Mouse (Mus musculus) monocyte, adult 5-6 weeks (primary cell): Measurements from ENCODE around the gene F3. TPM values are rescaled to one million over a fixed set of nuclear protein-coding genes. Genes with fewer than 3 reads are reported as not detected.
A peak's percentile ranks its signal among the peaks of the same experiment; 100 is the strongest.

Source experiments
- ATAC-seq: fragments of 153-309, 156-312 bp; replicated peaks from 2 replicates; pipeline ENCODE4 v1.8.0; 2017; ENCODE audit warnings: mild to moderate bottlenecking; ENCODE audit not compliant: low TSS enrichment, insufficient number of reproducible peaks, severe bottlenecking, poor library complexity, low FRiP score
- total RNA-seq: library from RNA; stranded (forward); fragments of 200-1000, 200-491, 200-594 nt; gene quantifications from 3 replicates; pipeline ENCODE4 v1.2.3, GENCODE M21; 2017

Gene F3
- not detected in 3 replicates for total RNA-seq

DNA sequence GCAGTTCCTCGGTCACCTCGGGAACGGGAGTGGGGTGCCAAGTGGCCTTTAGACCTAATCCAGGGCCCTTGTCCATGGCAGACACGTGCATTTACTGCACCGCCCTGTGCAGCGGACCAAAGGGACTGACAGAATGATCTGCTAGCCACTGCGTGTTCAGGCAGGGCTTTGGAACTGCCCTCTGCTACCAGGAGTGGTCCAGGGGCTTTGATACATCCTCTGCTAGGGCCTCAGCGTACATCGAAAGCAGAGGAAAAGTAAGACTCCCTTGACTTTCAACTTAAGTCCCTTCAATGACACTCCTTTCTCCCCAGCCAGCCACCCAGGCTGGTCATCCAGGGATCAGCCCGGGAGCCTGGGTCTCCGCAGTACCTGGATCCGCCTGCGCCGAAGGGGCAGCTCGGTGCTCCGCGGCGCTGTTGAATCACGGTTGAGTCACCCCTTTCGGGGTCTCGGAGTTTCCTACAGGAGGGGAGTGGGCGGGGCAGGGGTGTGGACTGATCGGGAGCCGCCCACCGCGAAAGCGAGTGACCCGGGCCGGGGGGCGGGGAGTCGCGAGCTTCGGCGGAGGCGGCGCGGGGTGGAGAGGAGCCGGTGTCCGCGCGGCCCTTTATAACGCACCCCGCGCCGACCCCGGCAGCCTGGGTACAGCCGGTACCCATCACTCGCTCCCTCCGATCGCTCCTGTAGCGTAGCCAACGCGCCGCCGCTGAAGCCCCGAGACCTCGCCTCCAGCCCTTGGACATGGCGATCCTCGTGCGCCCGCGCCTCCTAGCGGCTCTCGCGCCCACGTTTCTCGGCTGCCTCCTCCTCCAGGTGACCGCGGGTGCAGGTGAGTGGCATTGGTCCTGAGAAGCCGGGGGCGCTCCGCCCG, at the start of gene F3:
Gene F3, plus strand, starts transcription at position 567 of the 874 bp plus-strand sequence.
- ATAC-seq, result 0 out of 2 replicates have a peak, but pooled peaks have one; percentile 10

- ATAC-seq, result no peak
Observed at GRCm38 (mm10) chr3:121678935-121679334, 44.4 kb upstream of the F3 start.

DNA sequence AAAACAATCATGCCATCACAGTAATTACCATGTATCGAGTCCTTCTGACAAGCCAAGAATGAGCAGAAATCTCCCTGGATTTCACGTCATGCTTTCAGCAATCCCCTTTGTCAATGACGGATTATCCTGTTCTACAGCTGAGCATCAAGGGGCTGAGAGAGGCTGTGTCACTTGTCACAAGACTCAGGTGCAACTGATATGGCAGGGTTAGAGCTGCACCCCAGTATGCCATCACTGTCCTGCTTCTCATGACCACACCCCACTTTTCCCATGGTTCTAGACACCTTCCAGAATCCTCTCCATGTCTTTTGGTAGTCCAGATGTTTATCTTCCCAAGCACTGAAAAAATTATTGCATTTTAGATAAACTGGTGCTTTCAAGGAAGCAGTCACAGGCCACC, 43.9 kb upstream of the F3 start:
- no peak for ATAC-seq

GRCm38 (mm10) chr3:121680187-121680586, 43.1 kb upstream of the F3 start:
- ATAC-seq, result no peak

GRCm38 (mm10) chr3:121682439-121683411, 40.6 kb upstream of the F3 start:
- ATAC-seq, result no peak

GRCm38 (mm10) chr3:121684552-121684951, 38.8 kb upstream of the F3 start:
- ATAC-seq, result no peak

- ATAC-seq, result no peak
Observed at GRCm38 (mm10) chr3:121684963-121685362, 38.4 kb upstream of the F3 start.

DNA sequence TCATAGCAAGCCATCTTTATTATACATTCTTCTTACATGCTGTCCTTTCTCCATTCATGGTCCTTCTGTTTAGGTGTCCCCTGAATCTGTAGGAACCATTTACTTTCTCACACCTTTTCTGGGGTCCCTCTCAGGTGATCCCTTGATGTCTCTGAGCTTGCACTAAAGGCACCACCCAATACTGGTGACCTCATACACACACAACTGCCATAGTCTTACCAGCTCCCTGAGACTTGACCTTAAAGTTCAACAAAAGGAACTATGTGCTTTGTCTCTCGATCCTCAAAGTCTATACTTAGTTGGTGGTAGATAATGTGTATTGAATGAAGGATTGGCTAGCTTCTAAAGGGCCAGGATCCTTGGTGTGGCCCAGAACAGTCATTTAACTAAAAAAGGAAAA, 37.4 kb upstream of the F3 start:
- ATAC-seq, result no peak

DNA sequence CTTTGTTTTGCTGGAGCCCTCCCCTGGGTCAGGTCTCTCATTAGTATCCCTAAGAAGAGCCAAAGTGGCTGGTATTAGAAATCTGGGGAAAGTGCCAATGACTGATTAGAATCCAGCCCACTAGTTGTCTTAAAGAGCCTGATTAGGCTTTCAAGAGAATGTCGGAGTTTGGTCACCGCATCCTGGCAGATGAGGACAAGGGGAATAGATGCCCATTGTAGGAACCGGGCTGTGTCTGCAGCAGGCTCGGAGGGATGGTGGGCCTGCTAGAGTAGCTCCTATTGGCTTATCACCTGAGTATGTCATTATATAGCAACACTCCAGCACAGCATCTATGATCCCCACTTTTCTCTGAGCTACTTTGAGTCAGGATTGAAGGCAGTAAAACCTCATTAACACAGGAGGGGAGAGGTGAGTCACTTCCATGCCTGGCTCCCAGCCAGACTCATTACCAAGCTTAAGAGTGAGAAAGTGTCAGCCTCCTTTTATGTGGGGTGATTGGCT, 36.9 kb upstream of the F3 start:
- no peak for ATAC-seq

GRCm38 (mm10) chr3:121687741-121688140, 35.6 kb upstream of the F3 start:
- ATAC-seq, result no peak

DNA sequence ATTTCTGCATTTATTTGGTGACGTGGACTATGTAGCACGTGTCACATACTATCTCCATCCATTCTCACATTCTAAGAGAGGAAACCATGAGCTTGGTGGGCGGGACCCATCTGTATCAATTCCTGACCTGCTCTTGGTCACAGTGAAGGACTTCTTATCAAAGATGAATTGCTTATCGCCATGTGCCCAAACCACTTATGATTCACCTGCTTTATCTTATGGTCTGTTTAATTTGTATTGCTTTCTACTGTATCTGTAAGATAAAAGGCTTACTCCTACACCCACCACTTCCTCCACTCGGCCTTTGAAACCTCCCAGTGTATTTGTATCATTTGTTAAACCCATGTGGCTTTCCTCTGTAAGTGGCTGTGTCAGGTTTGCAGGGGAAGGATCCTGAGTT, 34.3 kb upstream of the F3 start:
- ATAC-seq, result no peak

DNA sequence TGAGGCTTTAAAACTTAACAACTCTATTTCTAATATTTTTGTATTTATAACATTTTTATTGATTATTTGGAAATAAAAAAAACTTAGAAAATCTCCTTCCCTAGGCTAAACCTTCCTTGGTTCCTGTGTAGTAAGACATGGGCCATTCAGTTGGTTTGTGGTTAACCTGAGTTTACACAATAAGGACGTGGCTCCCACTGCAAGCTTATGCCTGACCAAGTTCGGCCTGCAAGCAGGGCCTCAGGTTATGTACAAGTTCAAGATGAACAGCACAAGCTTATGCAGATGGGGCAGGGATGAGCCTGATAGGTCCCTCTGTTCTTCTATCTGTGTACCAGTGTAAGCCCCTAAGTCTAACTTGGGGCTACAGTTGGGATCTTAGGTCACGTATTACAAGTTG, 33.6 kb upstream of the F3 start:
- ATAC-seq, result no peak

- peak; percentile 75 for ATAC-seq
Observed at GRCm38 (mm10) chr3:121693001-121693730, 30.2 kb upstream of the F3 start.

DNA sequence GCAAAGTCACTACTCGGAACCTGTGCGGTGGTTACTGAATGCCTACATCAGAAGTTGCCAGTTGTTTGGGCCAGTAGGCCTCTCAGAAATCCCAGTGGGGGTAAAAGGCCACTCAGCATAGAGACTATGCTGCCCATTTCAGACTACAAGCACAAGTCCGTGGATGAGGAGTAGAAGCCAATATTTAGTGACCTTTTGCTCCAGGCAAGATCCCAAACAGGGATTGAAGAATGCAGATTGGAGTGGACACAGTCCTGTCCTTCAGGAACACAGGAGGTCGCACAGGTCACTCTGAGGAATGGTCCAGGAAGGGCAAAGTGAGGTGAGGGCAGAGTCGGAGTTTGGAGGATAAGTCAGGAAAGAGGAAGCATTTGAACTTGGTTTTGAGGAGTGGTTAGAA, 29.6 kb upstream of the F3 start:
- ATAC-seq, result 0 out of 2 replicates have a peak, but pooled peaks have one; percentile 14

DNA sequence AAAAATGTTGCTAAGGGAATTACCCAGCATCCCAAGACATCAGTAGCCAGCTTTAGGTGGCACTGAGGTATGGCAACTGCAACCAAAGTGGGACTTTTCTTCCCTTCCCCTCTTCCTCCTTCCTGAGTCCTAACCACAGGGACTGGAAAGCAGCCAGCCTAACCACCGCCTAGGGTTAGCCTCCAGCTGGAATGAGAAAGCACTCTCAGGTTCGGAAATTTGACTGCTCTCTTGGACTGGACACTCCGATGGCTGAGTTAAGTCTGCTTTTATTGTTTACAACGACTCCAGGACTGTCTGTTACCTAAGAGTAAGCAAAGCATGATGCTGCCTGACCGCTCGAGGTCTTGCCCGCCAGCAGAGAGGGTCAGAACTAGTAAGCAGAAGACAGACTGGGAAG, 26.2 kb upstream of the F3 start:
- no peak for ATAC-seq

GRCm38 (mm10) chr3:121699401-121699800, 23.9 kb upstream of the F3 start:
- no peak for ATAC-seq

DNA sequence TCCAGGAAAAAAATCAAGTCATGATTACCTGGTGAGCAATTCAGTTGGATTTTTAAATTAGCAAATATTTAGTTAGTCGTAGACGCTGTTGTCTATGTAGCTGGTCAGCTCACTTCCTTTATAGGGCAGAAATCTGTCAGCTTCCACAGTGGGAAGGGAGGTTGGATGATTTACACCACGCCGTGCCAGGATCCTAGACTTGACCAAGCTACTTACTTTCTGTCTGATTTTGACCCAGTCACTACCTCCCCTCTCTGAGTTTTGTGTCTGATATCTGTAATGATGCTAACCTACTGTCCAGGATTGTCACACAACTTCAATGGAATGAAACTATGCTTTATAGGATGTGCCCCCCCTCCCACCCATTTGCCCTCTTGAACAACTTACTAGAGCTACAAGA, 23.5 kb upstream of the F3 start:
- no peak for ATAC-seq

GRCm38 (mm10) chr3:121700364-121700952, 22.9 kb upstream of the F3 start:
- no peak for ATAC-seq
